Mouse (Mus musculus): ENCODE measurements around the gene Pjvk.
A peak's percentile ranks its signal among the peaks of the same experiment; 100 is the strongest.

Gene Pjvk

GRCm38 (mm10) chr2:76671641-76672040, 23.4 kb downstream of the Pjvk start:
- DNase-seq, result no peak

GRCm38 (mm10) chr2:76672134-76672745, 24.0 kb downstream of the Pjvk start:
- DNase-seq, result no peak

GRCm38 (mm10) chr2:76672966-76673392, 24.7 kb downstream of the Pjvk start, which contains the start of gene Fkbp7:
Gene Fkbp7 (minus strand): TSS chr2:76673116.
- peak; percentile 96 for DNase-seq

GRCm38 (mm10) chr2:76673472-76674081, 25.3 kb downstream of the Pjvk start:
- peak; percentile 53 to 67 for DNase-seq

GRCm38 (mm10) chr2:76674725-76675427, 26.6 kb downstream of the Pjvk start, which contains the start of gene Plekha3:
Gene Plekha3 (plus strand): TSS chr2:76675281.
- peak; percentile 90 to 92 for DNase-seq

GRCm38 (mm10) chr2:76675451-76675850, 27.2 kb downstream of the Pjvk start:
- peak; percentile 47 to 61 for DNase-seq

GRCm38 (mm10) chr2:76675949-76676348, 27.7 kb downstream of the Pjvk start:
- DNase-seq, result peak in 1 of 2 experiments; percentile 12

- DNase-seq, result no peak
These were observed 28.3 kb downstream of the Pjvk start for GRCm38 (mm10) chr2:76676401-76677226.

GRCm38 (mm10) chr2:76682301-76682700, 34.0 kb downstream of the Pjvk start:
- DNase-seq, result no peak

GRCm38 (mm10) chr2:76686986-76687385, 38.7 kb downstream of the Pjvk start:
- no peak for DNase-seq

- DNase-seq, result no peak
These were observed 39.3 kb downstream of the Pjvk start for GRCm38 (mm10) chr2:76687608-76688007.

- no peak for DNase-seq
These were observed 39.9 kb downstream of the Pjvk start for GRCm38 (mm10) chr2:76688162-76688561.

- DNase-seq, result peak; percentile 13 to 20
These were observed 42.3 kb downstream of the Pjvk start for GRCm38 (mm10) chr2:76690436-76691204.

- no peak for DNase-seq
These were observed 45.5 kb downstream of the Pjvk start for GRCm38 (mm10) chr2:76693765-76694164.

GRCm38 (mm10) chr2:76695290-76695689, 47.0 kb downstream of the Pjvk start:
- DNase-seq, result no peak

GRCm38 (mm10) chr2:76702188-76702587, 53.9 kb downstream of the Pjvk start:
- no peak for DNase-seq

- no peak for DNase-seq
These were observed 54.5 kb downstream of the Pjvk start for GRCm38 (mm10) chr2:76702751-76703150.

GRCm38 (mm10) chr2:76705655-76706054, 57.4 kb downstream of the Pjvk start:
- no peak for DNase-seq

All from cerebellum, postnatal 10 days (tissue).